Mouse (Mus musculus) sigmoid colon, adult 10 weeks (tissue): ENCODE results near the gene BC061212. TPM values are rescaled to one million over a fixed set of nuclear protein-coding genes. Genes with fewer than 3 reads are reported as not detected.

Source experiments
- polyA plus RNA-seq: library from polyadenylated mRNA; stranded (reverse); fragments of 350-450 nt; fragmentation: Illumina TruSeq; extraction: RNeasy Lipid Tissue Mini Kit (QIAGEN cat#74804); gene quantifications from one replicate; pipeline ENCODE4 v1.2.3, GENCODE M21; 2014; ENCODE audit warnings: low read depth, low replicate concordance

BC061212 gene
- polyA plus RNA-seq: not detected

GRCm38 (mm10) chr5:94070445-94070844 lies at the start of gene BC061212:
Gene BC061212 (minus strand): TSS chr5:94070545.

GRCm38 (mm10) chr5:94076085-94076484 lies 5.7 kb upstream of the BC061212 start, which contains the start of gene Gm6351:
Gene Gm6351 (plus strand): TSS chr5:94076385.

Other genes starting within 250 kb of the BC061212 start
- not detected for gene Gm7792, start 226.8 kb downstream of the BC061212 start, polyA plus RNA-seq
- not detected for gene Gm16429, start 141.5 kb downstream of the BC061212 start, polyA plus RNA-seq
- gene Gm6351, start 5.8 kb upstream of the BC061212 start, polyA plus RNA-seq: not detected
- not detected for gene Gm3106, start 147.5 kb upstream of the BC061212 start, polyA plus RNA-seq
- gene A430089I19Rik, start 236.3 kb upstream of the BC061212 start, polyA plus RNA-seq: not detected
- not detected for gene Gm6502, start 243.9 kb upstream of the BC061212 start, polyA plus RNA-seq